Mouse (Mus musculus): Measurements from ENCODE around the gene Eif4b.
"Not testable (repeated sequence)": the region's sequence is repeated elsewhere in the genome, so short reads cannot be mapped to it uniquely, and the experiment has no call there.

Eif4b gene

GRCm38 (mm10) chr15:102077111-102077677 is 3.6 kb downstream of the Eif4b start:
- DNase-seq = no peak

GRCm38 (mm10) chr15:102079221-102079620 is 5.6 kb downstream of the Eif4b start:
- peak in 1 of 2 experiments; percentile 34 for DNase-seq

DNA sequence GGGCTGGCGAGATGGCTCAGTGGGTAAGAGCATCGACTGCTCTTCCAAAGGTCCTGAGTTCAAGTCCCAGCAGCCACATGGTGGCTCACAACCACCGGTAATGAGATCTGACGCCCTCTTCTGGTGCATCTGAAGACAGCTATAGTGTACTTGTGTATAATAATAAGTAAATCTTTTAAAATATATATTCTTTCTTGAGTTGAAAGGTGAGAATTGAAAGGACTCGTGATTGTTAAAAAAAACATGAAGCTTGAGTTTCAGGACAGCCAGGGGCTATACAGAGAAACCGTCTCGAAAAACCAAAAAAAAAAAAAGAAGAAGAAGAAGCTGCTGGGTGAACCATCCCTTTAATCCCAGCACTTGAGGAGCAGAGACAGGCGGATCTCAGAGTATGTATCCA is 6.4 kb downstream of the Eif4b start:
- not testable (repeated sequence) for DNase-seq

- peak in 1 of 2 experiments; percentile 29 for DNase-seq
Measured at GRCm38 (mm10) chr15:102080429-102080828, 6.9 kb downstream of the Eif4b start.

DNA sequence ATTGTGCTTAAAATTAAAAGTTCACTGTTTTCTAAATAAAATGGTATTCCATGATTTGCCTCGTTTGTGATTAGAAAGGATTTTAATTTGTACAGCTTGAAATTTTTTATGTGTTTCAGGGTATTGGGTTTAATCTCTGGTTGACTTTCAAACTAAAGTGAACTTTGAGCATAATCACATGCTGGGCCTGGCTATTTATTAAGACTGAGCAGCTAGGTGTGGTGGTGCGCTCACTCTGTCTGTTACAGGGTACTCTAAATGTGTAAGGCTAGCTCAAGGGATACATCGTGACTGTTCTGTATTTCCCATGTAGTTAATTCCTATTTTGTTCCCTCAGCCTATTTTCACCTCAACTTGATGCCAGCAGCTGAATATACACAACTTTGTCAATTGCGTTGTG is 8.6 kb downstream of the Eif4b start:
- DNase-seq = peak; percentile 46 to 66

- DNase-seq = peak in 1 of 2 experiments; percentile 24
Measured at GRCm38 (mm10) chr15:102083028-102083427, 9.5 kb downstream of the Eif4b start.

GRCm38 (mm10) chr15:102089914-102090585 is 16.5 kb downstream of the Eif4b start:
- DNase-seq = peak in 1 of 2 experiments; percentile 35

GRCm38 (mm10) chr15:102091063-102091679 is 17.6 kb downstream of the Eif4b start:
- DNase-seq = peak in 1 of 2 experiments; percentile 43

- DNase-seq = peak in 1 of 2 experiments; percentile 9
Measured at GRCm38 (mm10) chr15:102091688-102092087, 18.1 kb downstream of the Eif4b start.

- no peak for DNase-seq
Measured at GRCm38 (mm10) chr15:102092222-102092621, 18.6 kb downstream of the Eif4b start.

DNA sequence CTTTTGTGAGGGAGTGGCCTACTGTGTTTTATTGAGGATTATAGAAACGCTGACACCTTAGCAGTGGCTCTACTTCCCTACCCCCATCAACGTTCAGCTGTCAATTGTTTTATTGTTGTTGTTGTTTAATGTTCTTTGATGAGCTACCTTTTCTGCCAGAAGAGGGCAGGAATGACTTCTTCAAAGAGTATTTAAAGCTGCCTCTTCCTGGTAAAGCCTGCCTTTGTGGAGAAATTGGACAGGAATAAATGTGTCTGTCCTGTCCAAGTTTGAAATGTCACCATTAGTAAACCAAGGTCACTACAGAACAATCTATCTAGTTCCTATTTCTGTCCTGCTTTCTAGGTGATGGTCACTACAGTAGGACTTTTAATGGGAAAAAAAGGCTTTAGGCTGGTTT is 20.6 kb downstream of the Eif4b start:
- DNase-seq = peak in 1 of 2 experiments; percentile 6

GRCm38 (mm10) chr15:102094988-102095387 is 21.4 kb downstream of the Eif4b start:
- DNase-seq = peak in 1 of 2 experiments; percentile 48

- DNase-seq = peak in 1 of 2 experiments; percentile 47
Measured at GRCm38 (mm10) chr15:102097147-102097915, 23.8 kb downstream of the Eif4b start.

DNA sequence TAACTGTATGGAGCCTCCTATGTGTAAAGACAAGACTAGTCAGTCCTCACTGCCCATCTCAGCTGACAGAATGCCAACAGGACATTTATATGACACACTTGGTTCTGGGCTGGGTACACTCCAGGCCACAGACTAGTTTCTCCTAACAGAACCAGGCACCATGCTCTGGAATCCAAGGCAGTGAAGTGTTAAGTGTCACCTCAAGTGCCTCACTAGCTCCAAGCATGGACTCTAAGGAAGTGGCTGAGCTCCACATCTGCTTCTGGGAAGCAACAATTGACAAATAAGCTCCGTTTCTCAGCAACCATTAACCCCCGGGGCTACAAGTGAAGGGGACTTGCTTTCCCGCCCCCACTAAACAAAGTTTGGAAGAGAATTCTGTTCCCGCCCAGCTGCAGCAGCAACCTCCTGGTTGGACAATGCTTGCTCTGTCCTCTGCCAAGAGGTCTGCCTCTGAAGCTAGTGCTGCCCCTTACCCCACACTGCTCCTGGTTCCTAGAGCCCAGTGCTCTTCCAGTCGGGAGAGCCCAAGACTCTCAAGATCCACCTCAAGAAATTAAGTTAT is 24.5 kb downstream of the Eif4b start:
- DNase-seq = peak in 1 of 2 experiments; percentile 35

- DNase-seq = peak in 1 of 2 experiments; percentile 50
Measured at GRCm38 (mm10) chr15:102099260-102099659, 25.7 kb downstream of the Eif4b start.

GRCm38 (mm10) chr15:102099771-102100160 is 26.2 kb downstream of the Eif4b start:
- DNase-seq = no peak

- DNase-seq = peak; percentile 93 to 97
Measured at GRCm38 (mm10) chr15:102100161-102100981, 26.8 kb downstream of the Eif4b start, which contains the start of gene Tns2. TSS of gene Tns2 (plus strand) at chr15:102100413.

- DNase-seq = peak; percentile 19 to 62
Measured at GRCm38 (mm10) chr15:102100996-102101671, 27.6 kb downstream of the Eif4b start.

DNA sequence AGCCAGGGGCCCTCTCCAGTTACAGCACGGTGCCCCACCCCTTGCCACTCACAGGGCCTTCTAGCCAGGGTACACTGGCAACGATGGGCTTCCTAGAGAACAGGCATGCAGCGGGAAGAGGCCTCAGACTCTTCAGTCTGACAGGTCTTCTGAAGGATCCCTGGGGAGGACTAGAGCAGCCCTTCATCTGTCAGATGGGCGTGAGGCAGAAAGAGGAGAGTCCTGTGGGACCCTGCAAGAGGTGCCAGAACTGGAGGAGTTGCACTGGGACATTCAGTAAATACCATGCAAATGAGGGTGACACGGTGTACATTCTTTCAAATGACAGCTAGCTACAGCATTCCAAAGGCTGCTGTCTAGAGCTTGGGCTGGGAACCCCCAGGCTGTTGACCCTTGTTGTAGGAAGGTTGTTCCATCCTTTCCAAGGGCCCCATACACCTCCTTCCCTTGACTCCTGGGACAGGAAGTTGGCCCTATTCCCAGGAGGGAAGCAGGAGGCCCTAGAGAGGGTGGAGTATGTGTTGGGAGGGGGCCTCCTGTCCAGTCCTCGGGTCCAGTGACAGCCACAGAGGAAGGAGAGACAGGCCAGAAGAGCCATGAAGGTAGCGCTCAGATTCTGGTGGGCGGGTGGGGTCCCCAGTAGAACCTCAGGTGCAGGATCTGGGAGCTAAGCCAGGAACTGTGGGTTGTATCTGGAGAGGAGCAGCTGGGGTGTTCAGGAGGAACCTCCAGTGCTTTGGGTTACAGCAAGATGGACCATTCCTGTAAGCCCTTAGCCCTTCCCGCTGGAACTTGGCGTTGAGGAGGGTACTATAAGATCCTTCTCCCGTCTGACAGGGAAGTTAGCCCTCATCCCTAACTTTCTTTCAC is 28.3 kb downstream of the Eif4b start:
- peak; percentile 78 to 93 for DNase-seq

GRCm38 (mm10) chr15:102102548-102103121 is 29.1 kb downstream of the Eif4b start:
- peak; percentile 81 to 92 for DNase-seq
